Mouse (Mus musculus) R1 (cell line): ENCODE measurements at regions not wholly inside any gene's neighbourhood (a gene's known extent, or its start where the extent isn't known, plus 50 kb on each side); places are given as distances from the start of the nearest gene placed in this dataset.

ENCODE experiments used
- DNase-seq: peaks from one replicate; pipeline ENCODE4 v3.0.0-alpha.2; 2018; ENCODE audit warnings: low read depth, low spot score

DNA sequence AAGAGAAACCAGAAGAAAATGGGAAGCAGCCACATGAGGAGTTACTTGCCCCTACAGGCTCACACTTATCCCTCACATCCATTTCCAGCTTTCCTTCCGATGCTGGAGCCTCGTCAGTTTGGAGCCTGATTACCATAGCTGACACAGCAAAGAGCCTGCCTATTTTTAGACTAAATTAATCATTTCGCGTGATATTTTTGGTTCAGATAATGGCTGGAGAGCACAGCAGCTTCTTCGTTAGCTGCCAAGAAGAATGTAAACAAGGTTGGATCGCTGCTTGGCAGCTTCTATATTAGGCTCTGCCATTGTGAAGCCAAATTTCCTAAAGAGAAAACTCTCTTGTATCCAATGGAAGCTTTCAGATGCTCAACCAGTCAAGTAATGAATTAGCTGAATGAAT lies 676.9 kb upstream of the A1bg start:
- no peak for DNase-seq

DNA sequence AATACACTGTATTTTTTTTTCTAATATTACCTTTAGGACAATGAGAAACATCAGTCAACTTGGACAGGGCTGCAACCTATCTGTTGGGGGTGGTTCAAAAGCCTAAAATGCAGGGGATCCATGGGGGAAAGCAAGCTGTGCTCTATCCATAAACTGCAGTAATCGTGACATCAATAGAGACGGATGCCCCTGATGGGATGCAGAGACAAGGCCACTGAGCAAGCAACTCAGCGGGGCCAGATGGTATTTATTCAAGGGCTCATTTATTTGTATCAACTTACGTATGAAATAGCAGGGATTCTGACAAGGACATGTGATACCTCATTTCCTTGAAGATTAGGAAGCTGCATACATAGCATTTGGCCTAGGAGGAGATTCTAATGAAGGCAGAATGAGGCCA lies 673.5 kb upstream of the A1bg start:
- no peak for DNase-seq

DNA sequence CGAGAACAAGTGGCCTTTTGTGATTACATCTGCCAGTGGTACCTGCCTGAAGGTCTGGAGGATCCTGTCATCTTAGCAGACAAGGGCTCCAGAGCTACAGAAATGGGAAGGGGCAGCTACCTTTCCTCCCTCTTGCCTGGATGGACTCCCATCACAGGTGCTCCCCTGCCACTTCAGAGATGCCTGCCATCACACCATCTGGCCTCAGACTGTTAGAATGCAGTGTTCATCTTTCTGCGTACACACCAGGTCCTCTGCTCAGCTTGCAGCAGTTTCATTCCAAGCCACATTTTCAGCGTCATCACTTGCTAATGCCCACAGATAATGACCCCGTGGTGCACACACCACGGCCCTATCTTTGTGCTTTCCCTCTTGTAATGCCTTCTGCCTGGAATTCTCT lies 666.1 kb upstream of the A1bg start:
- no peak for DNase-seq

DNA sequence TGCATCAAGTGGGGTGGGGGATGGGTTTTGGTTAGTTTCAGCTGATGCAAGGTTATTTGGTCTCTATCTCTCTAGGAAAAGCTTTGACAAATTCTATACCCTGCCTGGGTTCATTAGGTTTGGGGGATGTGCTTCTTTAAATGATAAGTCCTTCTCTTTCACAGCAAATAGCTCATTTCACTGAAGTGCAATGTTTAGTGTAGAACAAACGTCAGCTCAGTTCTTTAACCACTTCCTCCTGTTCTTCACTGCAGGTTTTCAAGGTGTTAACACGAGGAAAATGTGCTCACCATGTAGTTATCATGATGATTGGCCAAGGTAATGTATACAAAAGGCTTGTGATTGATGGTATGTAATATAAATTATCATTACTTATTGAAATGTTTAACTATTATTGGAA lies 659.5 kb upstream of the A1bg start:
- DNase-seq: no peak

DNA sequence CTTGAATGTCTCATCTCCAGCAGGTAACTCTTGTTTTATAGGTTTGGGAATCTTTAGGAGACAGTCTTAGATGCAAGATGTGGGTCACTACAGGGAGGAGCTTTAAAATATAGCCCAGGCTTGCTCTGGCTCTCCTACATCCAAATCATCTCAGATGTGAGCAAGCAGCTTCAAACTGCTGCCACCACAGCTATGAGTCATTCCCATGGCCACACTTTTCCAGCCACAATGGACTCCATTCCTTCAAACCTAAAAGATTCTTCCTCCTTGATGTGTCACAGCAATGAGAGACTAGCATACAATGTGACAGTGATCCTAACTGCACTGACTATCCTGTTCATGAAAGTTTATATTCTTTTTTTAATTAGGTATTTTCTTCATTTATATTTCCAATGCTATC lies 640.5 kb upstream of the A1bg start:
- no peak for DNase-seq

DNA sequence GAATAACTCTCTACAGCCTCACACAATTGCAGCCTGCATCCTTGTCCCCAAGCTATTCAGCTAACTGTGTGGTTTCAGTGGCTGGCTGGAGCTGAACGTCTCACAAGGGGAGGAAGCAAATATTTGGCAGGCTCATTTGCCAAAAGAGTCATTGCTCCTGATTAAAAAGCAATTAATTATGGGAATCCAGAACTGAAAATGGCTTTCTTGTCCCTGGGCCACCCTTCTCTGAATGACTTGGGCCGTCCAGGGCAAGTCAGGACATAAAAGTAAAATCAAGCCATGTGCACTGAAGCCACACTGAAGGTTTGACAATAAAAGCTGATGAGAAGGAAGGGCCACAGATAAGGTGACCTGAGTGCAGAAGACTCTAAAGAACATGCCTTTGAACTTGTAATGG lies 639.4 kb upstream of the A1bg start:
- DNase-seq: no peak

DNA sequence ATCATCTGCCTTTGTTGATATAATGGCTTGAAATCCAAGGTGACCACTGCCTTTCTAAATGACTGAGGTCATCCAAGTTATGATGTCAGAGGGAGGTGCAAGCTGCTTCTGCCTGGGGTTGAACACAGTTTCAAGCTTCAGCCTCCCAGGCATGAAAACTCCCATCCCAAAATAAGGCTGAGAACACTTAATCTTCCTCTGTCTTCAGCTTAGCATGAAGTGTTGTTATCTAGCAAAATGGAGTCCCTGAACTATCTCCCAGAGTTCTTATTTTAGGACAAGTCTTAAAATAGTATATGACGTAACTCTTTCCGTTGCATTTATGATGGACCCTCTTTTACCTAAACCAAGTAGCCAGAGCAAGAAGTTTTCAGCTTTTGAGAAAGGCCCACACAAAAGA lies 631.1 kb upstream of the A1bg start:
- no peak for DNase-seq

DNA sequence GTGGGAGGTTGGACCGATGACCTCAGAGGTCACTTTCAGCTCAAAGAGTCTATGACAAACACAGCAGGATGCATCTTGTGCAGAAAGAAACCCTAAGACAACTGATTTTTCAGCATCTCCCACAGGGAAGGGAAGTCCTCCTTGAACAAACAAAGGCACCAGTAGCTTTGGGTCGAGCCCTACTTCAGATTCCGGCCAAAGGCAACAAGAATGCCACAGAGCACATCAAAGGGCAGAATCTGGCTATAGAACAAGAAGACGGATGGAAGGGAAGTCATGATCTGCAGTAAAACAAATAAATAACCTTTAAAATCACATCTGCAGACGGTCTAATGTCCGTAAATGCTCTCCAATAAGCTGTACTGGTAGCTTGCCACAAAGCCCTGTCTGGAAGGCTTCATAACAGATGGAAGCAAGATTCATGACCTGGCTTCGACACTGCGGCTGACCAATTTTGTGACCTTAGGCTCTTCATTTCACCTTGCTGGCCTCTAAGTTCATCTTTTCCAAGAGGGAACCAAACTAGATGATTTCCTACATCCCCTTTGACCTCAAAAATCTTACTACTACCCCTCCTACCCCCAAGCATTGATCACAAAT lies 630.4 kb upstream of the A1bg start:
- DNase-seq: no peak

DNA sequence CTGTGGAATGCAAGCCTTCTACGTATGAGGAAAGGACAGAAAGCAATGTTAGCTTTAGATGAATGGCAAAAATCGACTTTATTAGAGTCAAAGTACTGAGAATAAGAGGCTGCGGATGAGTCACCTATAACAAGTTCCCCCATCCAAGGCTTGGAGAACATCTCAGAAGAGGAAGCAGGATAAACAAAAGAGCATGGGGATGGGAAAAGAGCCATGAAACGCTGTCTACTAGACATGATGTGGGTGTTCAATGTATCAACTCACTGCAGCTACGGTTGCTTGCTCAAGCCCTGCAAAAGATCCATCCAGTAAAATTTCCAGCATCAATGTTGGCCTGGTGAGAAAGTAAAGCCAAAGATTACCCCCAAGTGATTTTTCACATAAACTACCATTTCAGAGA lies 628.4 kb upstream of the A1bg start:
- DNase-seq: no peak

DNA sequence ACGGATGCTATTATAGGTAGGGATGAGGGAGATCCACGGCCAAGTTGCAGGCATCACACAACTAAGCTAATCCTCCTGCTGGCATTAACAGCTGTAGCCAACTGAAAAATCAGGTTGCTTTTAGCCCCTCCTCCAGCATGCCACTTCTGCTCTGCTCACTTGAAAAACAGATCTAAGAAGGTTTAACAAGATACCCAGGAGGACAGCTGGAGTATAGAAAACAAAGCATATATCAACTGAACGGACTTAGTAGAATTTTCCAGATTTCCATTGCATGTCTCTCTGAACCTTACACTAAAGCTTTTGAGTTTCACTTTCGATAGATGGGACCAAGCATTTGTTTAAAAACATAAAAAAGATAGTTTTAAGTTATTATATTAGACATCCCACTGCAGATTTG lies 625.6 kb upstream of the A1bg start:
- no peak for DNase-seq

DNA sequence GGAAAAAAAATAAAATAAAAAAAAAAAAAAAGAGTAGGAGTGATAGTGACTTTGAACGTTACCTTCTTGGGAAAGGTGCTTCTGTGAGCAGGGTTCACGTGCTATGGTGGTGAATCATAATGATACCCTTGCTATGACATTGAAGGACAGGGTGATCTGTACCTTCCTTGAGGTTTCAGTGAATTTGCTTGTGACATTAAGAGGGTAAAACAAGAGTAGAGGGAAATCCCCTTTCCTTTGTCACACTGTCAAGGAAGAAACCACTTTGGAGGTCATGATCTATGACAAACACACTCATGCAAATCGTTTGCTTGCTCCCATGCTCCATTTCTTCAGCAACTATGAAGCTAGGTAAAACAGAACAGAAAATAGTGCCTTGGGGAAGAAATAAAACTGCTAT lies 623.8 kb upstream of the A1bg start:
- DNase-seq: no peak

DNA sequence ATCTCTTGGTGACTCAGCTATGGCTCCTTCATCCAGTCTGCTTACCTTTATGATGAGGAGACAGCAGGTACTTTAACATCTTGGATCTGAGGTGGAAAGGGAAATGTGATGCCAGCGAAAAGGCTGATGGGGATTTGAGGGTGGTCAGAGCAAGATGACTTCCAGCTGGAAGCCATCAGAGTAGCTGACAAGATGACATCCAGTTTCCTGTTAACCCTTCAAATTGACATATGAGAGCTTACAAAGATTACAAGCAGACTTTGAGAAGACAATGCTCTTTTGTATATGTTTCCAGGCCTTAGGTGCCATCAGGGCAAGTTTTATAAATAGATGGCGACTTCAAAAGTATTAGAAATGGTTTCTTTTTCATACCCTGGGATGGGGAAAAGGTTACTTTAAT lies 621.3 kb upstream of the A1bg start:
- DNase-seq: no peak

DNA sequence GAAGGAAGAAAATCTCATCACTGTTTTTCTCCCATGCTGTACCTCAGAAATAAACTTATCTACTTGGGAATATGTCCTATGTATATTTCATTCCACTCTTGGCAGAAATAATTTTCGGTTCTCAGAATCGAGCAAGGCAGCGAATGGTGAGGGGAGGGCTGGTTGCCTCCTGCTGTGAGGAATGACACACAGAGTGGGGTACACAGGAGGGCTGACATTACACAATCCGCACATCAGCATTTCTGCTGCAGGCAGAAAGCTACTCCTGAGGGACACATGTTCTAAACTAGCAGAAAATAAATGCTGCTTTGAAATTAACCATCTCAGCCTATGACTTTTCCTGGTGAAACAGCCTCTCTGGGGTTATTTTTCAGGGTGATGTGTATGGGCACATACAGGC lies 618.8 kb upstream of the A1bg start:
- no peak for DNase-seq

DNA sequence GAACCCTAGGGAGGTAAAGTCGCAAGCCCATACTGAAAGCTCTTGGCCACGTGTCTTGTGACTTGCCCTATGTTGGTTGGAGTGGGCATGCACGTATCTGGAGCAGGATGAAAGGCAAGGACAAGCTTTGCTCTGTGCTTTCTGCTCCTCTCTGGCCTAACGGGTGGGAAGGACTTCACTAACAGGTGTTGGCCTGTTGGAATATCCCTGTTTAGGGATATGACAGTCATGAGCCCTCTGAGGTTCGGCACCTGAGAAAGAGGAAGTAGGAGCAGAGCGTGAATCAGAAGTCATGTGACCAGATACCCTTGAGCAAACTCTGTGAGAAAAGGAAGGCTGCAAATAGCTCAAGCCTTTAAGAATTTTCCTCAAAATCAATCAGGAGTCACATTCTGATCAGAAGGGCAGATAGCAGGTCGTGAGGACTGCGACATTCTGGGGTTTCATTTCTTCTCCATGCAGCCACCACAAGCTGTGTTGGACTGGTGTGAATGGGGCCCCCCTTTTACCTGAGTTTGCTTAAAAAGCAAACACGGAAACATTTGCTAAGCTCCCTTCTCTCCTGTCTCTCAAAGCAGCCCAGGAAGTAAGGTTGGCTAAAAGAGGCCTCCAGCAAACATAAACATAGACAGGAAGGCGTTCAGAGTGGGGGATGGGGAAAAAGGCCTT lies 618.1 kb upstream of the A1bg start:
- DNase-seq: no peak

DNA sequence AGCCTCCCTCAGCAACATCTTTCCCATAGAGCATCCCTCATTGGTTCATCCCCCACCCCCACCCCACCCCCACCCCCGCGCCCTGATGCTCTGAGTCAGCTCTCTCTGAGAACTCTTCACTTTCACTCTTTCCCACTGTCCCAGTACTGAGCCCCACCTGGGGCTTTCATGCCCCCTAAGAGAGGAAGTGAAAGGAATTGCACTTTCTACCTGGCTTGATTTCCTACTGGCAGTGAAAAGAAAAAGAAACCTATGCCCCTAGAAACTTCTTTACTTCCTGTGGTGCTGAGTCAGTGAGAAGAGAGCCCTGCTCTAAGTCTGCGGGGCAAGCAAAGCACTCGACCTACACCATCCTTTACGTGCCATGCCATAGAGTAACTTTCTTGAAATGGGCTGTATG lies 616.1 kb upstream of the A1bg start:
- DNase-seq: no peak

DNA sequence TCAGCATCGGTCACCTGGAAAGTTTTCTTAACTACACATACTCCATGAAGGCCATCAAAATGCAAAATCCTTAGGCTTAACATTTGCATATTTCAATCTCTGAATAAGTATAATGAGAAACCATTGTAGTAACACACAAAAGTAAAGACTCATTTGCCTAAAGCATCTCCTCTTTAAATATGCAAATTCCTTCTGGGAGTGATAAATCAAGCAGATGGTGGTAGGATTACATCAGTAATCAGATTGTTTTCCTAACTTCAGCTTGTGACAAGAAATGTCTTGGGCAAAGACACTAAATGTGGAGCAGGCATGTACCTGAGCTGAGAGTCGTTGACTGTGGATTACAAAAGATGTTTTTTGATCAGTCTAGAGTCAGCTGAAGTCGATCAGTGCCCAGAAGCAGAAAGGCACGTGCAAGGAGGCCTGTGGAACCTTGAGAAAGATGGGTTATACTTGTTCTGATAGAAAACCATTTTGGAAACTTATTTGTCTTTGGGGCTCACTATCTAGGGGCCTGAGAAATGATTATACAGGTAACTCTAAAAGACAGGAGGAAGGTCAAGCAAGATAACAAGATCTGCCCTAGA lies 615.5 kb upstream of the A1bg start:
- DNase-seq: no peak

DNA sequence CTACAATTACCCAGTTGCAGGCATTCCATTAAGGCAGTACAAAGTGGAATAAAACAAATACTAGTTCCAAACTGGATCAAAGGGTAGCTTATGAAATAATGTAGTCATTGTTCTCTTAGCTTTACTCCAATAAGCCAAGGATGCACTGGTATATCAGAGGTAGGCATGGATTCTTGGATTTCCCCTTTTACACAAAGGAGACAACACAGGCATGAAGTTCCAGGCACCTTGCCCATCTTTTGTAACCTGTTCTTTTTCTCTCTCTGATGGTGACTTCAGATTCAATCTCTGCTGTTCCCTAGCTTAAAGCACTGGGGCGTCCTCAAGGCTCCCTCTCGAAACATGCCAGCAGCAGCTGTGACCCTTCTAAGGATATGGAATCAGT lies 613.5 kb upstream of the A1bg start:
- no peak for DNase-seq

DNA sequence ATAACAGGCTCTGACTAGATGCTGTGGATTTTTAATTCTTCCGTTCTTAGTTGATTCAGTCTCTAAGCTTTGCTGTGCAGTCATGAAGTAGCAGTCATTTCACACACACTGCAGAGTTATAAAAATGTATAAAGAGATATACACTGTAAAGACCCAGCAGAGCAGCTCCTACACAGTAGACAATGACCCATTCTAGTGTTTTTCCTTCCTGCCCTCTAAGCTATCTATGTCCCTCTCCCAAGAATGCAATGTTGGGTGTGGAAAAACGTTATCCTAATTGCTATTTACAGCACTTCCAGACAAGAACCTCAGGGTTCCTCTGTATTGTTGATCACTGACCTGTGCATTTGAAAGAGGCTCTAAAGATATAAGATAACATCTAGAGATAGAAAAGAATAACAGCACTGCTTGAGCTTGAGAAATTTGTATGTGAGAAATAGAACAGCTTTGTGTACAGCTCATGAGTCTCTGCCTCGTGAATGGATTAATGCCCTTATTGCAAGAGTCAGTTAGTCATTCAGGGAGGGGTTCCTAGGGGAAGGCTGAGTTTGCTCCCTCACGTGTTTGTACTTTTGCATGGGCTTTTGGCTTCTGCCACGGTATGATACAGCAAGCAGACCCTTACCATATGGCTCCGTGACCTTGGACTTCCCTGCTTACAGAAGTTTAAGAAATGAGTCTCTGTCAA lies 613.0 kb upstream of the A1bg start:
- peak; percentile 28 for DNase-seq

DNA sequence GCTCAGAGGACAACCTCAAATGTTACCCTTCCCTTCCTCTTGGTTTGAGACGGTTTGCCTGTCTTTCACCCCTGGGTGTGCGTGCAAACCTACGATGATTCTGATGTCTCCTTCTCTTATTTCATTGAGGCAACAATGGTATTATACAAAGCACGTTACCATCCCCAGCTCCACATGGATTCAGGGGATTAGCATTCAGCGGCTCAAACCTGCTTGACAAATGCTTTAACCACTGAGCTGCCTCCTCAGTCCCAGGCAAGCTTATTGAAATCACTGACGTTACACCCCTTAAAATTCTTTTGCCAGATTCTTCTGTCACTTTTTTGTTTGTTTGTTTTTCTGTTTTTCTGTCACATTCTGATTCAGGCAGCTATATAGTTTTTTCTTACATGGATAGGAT lies 612.4 kb upstream of the A1bg start:
- DNase-seq: no peak

DNA sequence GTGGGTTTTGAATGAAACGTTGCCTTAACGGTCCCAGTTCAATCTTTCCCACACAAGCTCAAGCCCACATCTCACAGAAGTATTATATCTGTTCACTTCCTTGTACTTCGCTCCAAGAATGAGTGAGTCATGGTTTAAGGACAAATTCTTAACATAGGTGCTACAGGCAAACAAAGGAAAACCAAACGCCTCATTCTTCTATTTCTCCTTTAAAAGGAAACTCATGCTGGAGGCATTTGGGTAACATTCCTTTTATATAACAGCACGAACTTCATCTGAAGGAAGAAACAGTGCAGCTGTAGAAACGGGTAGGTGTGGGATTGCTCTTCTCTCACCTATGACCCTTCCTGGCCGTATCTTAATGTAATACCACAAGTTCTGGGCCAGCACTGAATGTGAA lies 610.0 kb upstream of the A1bg start:
- peak; percentile 18 for DNase-seq

DNA sequence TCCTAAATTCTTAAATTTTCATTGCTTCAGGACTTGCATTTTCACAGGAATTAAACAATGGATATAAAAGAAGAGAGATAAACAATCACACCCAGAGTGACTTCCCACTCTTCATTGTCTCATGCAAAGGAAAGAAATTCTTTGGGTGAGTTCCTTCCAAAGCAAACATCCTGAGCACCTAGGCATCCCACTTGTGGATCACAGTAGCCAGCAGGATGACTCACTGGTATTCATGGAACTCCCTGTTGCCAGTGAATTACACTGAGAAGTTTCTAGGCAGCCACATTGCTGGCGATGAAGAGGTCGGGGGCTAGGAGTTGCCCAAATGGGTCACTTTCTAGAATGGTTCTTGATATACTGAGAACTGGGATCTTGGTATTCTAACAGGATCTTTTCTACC lies 609.2 kb upstream of the A1bg start:
- peak; percentile 26 for DNase-seq

DNA sequence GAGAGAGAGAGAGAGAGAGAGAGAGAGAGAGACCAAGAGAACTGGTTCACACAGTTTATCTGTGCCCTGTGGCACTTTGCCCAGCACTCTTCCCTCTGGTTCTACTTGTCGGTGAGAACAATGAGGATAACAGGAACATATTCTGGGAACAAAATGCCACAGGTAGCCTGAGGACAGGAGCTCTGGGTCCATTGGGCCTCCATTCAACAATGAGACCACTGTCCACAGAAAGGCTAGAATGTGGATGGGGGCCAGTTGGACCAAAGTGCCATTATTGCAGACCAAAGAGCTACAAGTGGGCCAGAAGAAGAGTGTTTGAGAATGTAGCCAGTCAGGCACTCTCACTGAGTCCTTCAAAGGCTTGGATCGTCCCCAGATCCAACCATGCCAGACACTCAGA lies 600.2 kb upstream of the A1bg start:
- no peak for DNase-seq

DNA sequence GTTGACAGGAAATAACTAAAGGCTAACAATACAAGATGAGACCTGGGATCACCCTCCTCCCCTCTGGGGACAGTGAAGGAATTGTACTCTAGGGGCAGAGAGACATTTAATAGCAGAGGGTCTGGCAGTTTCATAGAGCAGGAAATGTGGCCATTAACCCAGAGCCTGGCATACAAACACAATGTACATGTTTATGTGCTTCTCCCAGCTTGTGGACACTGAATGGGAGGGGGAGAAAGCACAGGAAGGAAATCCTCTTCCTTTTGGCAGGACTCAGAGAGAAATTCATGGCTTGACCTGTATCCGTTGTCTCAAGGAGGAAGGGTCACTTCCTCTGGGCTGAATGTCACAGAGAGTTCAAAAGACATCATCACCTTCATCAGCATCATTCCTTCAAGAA lies 594.5 kb upstream of the A1bg start:
- DNase-seq: no peak
